Mouse (Mus musculus) layer of hippocampus, adult 9-10 months (tissue): ENCODE measurements around the gene Shld2.

Experiments
- DNase-seq: peaks from one replicate; pipeline ENCODE4 v3.0.0; 2022; ENCODE audit warnings: low spot score

The Shld2 gene

DNA sequence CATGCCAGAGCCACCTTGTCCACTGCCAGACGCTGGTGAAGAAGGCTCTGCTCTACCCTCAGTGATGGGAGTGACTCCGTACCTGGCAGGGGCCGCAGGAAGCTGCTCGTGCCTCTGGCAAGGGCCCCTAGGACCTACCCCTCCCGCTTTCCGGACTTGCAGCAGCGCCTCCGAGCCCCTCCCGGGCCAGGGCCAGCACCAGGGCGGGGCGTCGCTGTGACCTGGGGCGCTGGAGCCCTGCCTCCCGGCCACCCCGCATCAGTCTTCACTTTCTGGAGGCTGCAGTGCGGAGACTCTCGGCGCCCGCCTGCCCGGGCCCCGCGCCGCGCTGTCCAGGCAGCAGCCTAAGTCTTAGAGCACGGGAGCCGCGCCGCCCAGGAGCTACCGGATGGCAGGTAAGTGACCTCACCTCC lies 90.5 kb downstream of the Shld2 start:
- DNase-seq: no peak

DNA sequence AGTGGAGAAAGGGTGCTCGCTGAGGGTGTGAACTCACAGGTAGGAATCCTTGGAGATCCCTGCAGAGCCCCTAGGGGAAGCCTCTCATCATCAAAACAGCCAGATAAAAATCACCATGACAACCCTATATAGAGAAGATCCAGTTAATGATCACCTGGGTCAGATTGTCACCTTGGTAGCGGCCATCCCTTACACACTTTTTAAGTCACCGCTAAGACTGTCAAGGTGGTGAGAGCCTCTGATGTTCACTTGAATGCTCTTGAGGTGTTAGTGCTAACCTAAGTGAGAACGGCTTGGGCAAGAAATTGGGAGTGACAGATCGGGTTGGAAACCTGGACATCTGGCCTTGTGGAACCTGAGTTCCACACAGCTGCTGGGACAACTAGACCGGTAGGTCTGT lies 91.0 kb downstream of the Shld2 start, which contains the start of gene Syt15:
Syt15 (plus strand) TSS at position 301 of the 400 bp plus-strand sequence.
- DNase-seq: no peak

GRCm38 (mm10) chr14:34215451-34216127 lies 94.7 kb downstream of the Shld2 start:
- no peak for DNase-seq

DNA sequence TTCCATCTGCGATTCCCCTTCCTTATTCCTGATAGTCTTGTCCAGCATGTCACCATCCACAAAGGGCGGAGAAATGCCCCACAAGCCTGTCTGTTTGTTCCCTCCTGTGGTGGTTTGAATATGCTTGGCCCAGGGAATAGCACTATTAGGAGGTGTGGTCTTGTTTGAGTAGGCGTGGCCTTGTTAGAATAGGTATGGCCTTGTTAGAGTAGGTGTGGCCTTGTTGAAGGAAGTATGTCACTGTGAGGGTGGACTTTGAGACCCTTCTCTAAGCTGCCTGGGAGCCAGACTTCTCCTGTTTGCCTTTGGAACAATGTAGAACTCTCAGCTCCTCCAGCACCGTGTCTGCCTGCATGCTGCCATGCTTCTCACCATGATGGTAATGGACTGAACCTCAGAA lies 100.4 kb downstream of the Shld2 start:
- DNase-seq: no peak

DNA sequence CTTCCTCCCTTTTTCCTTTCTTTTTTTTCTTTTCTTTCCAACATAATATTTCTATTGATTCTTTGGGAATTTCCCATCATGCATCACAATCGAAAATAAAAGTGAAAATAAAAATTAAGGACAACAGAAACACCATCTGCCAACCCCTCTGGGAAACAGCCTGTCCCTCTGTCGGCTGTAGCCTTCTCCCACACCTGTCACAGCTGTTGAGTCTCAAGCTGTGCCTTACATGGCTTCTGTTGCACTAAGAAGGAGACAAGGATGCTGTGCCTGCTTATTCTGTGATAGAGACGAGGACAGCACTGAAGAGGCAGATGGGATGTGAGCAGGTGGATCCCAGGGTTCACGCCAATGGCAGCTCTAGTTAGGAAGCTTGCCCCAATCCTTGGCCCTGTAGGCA lies 101.2 kb downstream of the Shld2 start:
- DNase-seq: no peak

DNA sequence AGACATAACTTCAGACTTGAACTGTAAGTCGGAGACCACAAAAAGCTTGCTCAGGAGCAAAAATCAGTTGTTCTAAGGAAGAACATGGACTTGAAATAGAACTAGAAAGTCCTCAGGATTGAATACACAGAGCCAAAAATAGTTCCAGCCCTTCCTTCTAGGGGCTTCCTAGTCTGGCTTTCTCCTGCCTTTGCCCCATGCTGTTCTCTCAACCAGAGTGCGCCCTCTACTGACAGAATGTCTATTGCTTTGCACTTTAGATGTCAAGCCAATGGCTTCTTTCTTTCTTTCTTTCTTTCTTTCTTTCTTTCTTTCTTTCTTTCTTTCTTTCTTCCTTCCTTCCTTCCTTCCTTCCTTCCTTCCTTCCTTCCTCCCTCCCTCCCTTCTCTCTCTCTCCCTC lies 101.6 kb downstream of the Shld2 start:
- peak; percentile 12 for DNase-seq

DNA sequence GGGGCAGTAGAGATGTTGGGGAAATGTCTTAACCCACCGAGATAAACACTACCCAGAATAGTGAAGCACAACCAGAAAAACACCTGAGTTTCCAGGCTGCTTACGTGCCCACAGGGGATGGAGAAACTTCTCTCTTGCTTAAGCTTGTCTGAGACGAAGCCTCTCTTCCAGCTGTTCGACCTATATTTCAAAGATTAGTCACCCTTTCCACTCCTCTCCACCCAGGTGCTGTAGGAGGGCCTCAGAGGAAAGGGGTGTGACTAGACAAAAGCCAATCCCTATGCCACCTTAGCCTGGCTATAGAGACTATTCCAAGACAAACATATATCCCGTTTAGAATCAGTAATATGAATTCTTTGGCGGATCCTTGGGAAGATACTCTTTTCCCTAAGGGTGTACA lies 102.3 kb downstream of the Shld2 start:
- DNase-seq: no peak

DNA sequence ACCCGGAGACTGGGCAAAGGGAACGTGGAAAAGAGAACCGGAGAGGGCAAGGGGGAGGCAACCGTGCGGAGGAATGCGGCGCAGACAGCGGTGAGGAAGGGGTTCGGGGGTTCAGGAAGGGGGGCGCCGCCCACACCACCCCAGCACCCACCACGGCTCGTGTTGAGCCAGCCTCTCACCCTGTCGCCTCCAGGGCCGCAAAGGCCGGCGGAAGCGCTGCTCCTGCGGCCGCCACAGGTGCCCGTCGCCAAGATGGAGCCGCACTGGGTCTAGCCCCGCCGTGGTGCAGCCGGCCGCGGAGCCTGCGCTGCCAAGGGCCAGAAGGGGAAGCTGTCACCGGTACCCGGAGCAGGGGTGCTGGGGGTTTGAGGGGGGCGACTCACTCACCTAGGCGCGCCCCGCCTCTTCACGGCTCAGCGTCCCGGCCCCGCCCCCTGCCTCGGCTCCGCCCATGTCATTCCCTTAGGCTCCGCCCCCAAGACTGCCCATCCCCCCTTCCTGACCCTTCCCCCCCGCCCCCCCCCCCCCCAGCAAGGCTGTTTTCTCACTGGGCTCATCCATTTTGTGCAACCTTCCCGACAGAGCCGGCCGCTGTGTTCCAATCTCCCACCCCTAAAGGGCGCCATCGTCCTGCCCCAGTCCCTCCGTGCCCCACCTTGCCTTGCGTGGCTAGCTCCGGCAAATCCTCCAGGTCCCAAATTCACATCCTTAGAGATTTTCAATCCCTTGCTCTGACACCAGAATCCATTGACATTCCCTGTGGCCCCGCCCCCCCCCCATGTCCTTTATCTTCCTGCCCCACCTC lies 108.9 kb downstream of the Shld2 start, which contains the start of gene Gprin2:
Gprin2 (minus strand) TSS at position 423 of the 805 bp plus-strand sequence.
- no peak for DNase-seq

DNA sequence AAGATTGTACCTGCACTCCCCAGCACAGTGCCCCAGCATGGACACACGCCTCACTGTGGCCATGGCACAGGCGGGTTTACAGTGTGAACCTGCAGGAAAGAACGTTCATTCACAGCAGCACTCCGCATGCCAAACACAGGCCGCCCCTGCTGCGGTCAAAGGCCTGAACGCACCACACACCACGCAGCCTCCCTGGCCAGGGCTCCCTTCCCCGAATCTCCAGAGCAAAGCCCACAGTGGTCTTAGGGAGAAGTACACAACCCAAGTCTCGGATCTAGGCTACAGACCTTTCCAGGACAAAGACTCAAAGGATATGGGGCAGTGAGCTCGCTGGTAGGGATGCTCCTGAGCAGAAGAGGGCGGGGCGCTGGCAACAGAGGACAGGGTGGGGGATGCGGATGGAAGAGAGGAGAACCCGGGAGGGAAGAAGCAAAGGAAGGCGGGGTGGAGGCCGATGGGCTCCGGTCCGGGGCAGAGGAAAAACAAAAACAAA lies 109.5 kb downstream of the Shld2 start:
- DNase-seq: no peak

GRCm38 (mm10) chr14:34196706-34197105 lies 113.6 kb downstream of the Shld2 start:
- no peak for DNase-seq

DNA sequence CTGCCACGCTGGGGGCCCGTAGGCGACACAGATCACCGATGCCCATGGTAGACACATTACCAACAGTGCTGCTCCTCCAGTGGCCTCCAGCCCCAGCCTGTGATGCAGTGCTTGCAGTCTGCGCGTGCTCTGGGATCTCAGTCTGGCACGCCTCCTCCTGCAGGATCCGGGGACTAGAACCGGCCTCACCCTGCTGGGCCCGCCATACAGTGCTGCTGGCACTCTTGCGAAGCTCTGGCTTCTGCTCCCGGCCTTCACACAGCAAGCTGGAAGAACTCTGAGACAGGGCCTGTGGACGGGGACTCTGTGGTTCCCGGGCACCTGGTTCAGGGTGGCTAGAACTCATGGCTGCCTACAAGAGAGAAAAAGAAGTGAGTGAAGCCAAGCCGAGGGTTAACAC lies 114.8 kb downstream of the Shld2 start:
- no peak for DNase-seq

GRCm38 (mm10) chr14:34193879-34194278 lies 116.4 kb downstream of the Shld2 start:
- no peak for DNase-seq

DNA sequence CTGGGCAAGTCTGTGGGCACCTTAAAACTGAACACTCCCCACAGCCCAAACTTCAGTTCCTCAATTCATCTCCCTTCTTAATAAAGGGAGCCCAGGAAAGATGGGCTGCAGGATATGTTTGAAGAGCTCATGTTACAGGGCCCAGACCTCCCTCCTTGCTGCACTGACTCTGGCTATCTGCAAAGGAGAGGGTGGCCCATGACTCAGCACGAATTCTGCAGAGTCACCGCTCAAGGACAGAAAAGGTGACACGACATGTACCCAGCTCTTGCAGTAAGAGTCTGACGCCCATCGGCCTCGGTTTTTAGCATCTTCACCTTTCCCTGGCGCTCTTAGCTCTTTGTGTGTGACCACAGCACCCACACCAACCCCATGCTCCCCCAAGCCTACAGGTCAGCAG lies 119.9 kb downstream of the Shld2 start:
- DNase-seq: no peak

DNA sequence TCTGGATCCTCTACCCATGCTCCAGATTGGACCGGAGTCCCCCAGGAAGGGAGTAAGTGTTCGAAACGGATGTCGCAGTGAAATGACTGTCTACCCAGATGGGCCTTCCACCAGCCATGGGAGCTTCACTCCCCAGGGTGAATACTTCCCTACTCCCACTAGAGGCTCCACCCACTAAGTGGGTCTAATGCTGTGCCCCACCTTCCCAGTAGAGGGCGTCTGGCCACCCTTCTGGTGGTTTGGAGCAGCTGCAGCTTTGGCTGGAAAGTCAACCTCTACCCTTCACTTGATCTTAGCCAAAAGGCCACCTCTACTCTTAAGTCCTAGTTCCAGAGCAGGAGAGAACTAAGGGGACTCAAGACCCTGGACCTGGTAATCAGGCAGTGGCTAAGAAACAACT lies 121.7 kb downstream of the Shld2 start:
- no peak for DNase-seq
